Mouse (Mus musculus) splenic B cell, adult 2 months (primary cell): ENCODE measurements around the gene Arf5.

Experiments used
- DNase-seq: peaks from one replicate; pipeline ENCODE4 v3.0.0-alpha.2; 2011; ENCODE audit warnings: low read depth, low spot score
- H3K27me3 ChIP-seq: 2 replicates; pipeline ENCODE4 v1.6.1; 2012; ENCODE audit warnings: mild to moderate bottlenecking, low read length, moderate library complexity, mixed read lengths; ENCODE audit not compliant: control insufficient read depth, poor library complexity, insufficient read depth, severe bottlenecking
- H3K36me3 ChIP-seq: 2 replicates; pipeline ENCODE4 v1.6.1; 2012; ENCODE audit warnings: mild to moderate bottlenecking, low read length, moderate library complexity, mixed read lengths; ENCODE audit not compliant: control insufficient read depth, poor library complexity, insufficient read depth, severe bottlenecking

The Arf5 gene

GRCm38 (mm10) chr6:28420865-28421264, 2.5 kb upstream of the Arf5 start:
- peaks cover 11% of the 10 kb centered on the region for H3K36me3 ChIP-seq
- DNase-seq = no peak
- no peaks in the 10 kb centered on the region; the same call in 1 of the 2 replicates for H3K27me3 ChIP-seq

DNA sequence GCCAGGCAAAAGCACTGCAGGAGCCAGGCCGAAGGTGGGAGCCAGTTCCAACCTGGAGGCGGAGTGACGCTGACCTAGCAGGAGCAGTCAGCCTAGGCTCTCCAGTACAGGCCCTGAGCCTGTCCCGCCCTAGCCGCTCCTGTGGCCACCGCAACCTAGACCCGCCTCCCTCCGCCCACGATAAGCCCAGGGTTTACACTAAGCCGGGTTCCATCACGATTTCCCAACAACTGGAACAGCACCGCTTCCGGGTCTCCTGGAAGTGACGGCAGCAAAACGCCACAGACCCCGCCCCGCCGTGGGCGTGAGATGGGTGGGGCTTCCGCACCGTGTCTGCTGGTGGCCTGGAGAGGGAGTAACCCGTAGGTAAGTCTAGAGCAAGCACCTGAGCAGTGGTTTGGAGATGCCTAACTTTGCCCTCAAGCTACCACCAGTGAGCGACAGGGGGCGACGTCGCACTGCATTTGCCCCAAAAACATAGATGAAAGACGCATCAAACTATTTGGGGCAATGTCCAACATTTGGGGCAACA, 1.8 kb upstream of the Arf5 start:
- DNase-seq = peak; percentile 97
- H3K27me3 ChIP-seq = no peaks in the 10 kb centered on the region; the same call in 1 of the 2 replicates
- H3K36me3 ChIP-seq = peaks cover 11% of the 10 kb centered on the region

- H3K27me3 ChIP-seq = no peaks in the 10 kb centered on the region; the same call in 1 of the 2 replicates
- peaks cover 8% of the 10 kb centered on the region for H3K36me3 ChIP-seq
- no peak for DNase-seq
Measured at GRCm38 (mm10) chr6:28422651-28423290, 589 bp upstream of the Arf5 start.

- DNase-seq = no peak
- H3K27me3 ChIP-seq = no peaks in the 10 kb centered on the region; the same call in 1 of the 2 replicates
- H3K36me3 ChIP-seq = no peaks in the 10 kb centered on the region
Measured at GRCm38 (mm10) chr6:28423767-28424695, 671 bp downstream of the Arf5 start.

- DNase-seq = no peak
- Histone ChIP-seq H3K36me3 (no peaks in the 10 kb centered on the region), H3K27me3 (no peaks in the 10 kb centered on the region; the same call in 1 of the 2 replicates)
Measured at GRCm38 (mm10) chr6:28425019-28425418, 1.7 kb downstream of the Arf5 start.

- Histone ChIP-seq H3K27me3 (no peaks in the 10 kb centered on the region; the same call in 1 of the 2 replicates), H3K36me3 (no peaks in the 10 kb centered on the region)
- no peak for DNase-seq
Measured at GRCm38 (mm10) chr6:28427096-28427839, 3.9 kb downstream of the Arf5 start, which contains the start of gene Fscn3. Gene Fscn3, plus strand, starts transcription at chr6:28427789.

DNA sequence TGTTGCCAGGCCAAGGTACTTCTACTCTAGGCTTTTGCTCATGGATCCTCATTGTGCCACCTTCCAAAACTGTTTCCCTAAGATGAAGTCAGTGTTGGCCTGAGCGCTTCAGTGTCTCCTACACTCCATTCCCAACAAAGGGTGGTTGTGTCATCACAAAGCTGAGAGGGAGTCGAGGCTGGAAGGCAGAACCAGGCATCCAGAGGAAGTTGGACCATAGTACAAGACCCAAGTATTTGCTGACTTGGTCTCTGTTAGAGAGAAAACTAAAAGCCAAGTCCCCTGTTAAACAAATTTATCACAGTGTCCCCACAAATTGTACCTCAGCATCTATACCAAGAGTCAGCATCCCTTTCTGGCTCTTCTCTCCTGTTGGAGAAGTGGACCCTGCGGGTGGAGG, 4.9 kb downstream of the Arf5 start, which contains the start of gene Gcc1:
TSS of gene Gcc1 (minus strand) at position 101 of the 400 bp plus-strand sequence.
- no peak for DNase-seq
- Histone ChIP-seq H3K27me3 (no peaks in the 10 kb centered on the region; the same call in 1 of the 2 replicates), H3K36me3 (no peaks in the 10 kb centered on the region)

DNA sequence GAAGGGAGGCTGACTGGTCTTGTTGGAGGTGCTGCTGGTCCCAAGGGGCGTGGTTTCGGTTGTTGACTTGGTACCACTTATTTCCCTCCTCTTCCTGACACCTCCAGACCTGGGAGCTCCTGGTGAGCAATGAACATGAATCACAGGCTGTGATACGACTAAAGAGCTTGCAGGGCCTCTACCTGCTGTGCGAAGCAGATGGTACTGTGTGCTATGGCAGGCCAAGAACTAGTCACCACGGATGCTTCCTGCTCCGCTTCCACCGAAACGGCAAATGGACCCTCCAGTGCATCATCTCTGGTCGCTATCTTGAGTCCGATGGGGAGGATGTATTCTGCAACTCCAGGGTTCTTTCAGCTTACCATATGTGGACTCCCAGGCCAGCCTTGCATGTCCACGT, 6.5 kb downstream of the Arf5 start:
- no peaks in the 10 kb centered on the region for H3K36me3 ChIP-seq
- H3K27me3 ChIP-seq = no peaks in the 10 kb centered on the region
- DNase-seq = no peak

DNA sequence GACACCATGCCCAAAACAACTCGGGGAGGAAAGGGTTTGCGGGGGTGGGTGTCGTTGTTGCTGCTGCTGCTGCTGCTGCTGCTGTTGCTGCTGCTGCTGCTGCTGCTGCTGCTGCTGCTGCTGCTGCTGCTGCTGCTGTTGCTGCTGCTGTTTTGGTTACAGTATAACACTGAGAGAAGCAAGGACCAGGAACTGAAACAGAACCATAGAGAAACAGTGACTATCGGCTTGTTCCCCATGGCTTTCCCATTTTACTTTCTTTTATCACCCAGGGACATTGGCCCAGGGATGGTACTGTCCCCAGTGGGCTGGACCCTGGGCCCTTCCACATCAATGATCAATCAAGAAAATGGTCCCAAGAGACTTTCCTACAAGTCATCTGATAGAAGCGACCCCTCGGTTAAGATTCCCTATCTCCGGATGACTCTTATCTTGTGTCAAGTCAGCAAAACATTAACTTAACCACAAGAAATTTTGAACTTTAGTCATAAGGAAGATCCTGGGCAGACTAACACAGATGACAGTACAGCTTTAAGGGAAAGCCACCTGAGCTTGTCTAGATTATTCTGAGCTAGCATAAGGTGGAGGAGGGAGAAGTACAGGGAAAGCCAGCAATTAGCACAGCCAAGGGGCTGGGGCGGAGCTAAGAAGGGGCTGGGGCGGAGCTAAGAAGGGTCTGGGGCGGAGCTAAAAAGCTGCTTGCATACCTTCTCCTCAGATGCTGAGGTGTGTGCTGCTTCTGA, 7.6 kb downstream of the Arf5 start:
- DNase-seq = no peak

DNA sequence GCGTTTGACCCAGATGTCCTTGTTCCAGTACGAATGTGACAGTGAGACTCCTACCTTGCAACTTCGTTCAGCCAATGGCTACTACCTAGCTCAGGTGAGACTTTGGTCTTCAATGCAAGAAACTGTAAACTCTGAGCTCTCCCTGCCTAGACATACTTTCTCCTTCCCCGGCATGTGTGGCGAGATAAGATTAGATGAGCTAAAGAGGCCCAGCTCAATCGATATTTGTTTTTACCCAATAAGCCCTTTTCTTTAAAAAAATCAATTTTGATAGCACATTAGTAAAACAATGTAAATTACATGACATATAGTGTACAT, 8.1 kb downstream of the Arf5 start:
- H3K36me3 ChIP-seq = no peaks in the 10 kb centered on the region
- no peak for DNase-seq
- H3K27me3 ChIP-seq = no peaks in the 10 kb centered on the region

More for the DNA sequence above, 7.6 kb downstream of the Arf5 start:
- Histone ChIP-seq H3K27me3 (no peaks in the 10 kb centered on the region), H3K36me3 (no peaks in the 10 kb centered on the region)

DNA sequence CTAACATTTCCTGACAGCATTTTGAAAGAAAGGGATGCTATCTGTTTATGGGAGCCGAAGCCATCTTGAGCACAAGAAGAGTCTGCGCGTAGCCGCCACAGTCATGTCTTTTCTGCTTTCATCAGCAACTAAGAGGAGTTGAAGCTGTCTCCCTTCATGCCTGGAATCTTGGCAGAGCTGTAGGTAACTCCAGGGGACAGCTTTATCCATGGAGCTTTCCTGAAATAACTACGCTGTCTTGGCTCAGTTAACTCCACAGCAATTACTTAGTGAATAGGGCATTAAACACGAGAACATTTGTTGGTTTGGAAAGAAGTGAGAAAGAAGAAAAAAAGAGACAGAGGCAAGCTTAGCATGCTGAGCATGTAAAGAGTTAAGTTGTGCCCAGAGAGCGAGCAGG, 24.6 kb downstream of the Arf5 start:
- no peaks in the 10 kb centered on the region for H3K36me3 ChIP-seq
- DNase-seq = no peak
- no peaks in the 10 kb centered on the region for H3K27me3 ChIP-seq

GRCm38 (mm10) chr6:28449253-28449652, 25.9 kb downstream of the Arf5 start, which contains the start of gene Pax4:
Gene Pax4, minus strand, starts transcription at chr6:28449353.
- Histone ChIP-seq H3K36me3 (no peaks in the 10 kb centered on the region), H3K27me3 (no peaks in the 10 kb centered on the region)
- DNase-seq = no peak

- no peak for DNase-seq
- H3K27me3 ChIP-seq = no peaks in the 10 kb centered on the region
- no peaks in the 10 kb centered on the region for H3K36me3 ChIP-seq
Measured at GRCm38 (mm10) chr6:28450481-28450880, 27.1 kb downstream of the Arf5 start.

DNA sequence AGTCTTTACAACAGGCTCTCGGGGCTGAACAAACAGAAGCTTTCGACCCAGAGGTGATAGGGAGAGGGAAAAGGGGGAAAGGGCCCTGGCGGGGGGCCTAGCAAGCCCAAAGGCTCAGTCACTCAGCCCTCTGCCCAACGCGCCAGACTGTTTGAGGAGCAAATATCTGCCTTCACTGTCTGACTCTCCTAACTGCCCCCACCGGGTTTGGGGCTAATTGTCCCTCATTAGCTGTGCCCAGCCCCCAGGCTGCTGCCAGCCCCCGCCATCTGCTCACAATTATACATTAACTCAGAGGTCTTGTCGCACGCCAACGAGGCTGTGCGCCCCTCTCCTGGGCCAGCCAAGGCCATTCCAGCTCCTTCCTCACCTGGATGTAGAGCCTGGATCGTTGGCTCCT, 27.6 kb downstream of the Arf5 start:
- Histone ChIP-seq H3K36me3 (no peaks in the 10 kb centered on the region), H3K27me3 (no peaks in the 10 kb centered on the region)
- no peak for DNase-seq
